Mouse (Mus musculus) cerebellum, postnatal 36 days (tissue): ENCODE results near the gene Pacsin2.
"Not testable (repeated sequence)": the region's sequence is repeated elsewhere in the genome, so short reads cannot be mapped to it uniquely, and the experiment has no call there.

Experiments
- DNase-seq, 2 experiments: peaks; one replicate each; pipeline ENCODE4 v3.0.0; 2021 to 2022; ENCODE audit warnings: mixed read lengths in 2 of 2

Pacsin2 gene

DNA sequence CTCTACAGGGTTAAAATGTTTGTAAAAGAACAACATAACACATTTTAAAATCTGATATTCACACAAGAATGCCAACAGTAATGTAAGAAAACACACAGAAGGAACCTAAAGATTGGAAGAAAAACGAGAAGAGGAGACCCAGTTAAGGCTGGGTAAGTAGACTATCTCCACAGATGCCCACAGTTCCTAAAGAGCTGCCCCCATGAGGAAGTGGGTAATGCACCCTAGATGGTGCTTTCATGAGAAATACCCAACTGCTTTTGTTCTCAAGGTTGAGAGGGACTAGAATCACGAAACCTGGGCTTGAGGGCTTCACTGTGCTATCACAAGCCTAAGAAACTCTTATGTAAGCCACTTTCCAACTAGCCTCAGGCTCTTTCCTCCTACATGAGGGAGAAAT lies 44.8 kb downstream of the Pacsin2 start:
- DNase-seq: no peak

DNA sequence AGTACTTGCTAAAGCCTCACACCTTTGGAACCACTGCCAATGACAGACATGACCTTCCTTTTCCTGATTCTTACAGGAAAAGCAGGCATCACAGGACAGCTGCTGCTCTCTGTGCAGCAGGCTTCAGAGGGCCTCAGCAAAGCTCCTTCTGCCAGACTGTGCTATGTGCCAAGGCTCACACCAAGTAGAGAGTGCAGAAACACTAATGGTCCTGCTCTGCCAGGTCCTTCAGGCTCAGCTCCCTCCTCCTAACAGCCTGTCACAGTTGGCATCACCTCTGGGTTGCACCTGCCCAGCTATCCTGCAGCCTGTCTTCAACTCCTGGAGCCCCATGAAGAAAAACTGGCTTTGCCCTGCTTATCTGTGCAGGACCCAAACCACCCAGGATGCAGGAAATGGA lies 45.7 kb downstream of the Pacsin2 start:
- DNase-seq: no peak

DNA sequence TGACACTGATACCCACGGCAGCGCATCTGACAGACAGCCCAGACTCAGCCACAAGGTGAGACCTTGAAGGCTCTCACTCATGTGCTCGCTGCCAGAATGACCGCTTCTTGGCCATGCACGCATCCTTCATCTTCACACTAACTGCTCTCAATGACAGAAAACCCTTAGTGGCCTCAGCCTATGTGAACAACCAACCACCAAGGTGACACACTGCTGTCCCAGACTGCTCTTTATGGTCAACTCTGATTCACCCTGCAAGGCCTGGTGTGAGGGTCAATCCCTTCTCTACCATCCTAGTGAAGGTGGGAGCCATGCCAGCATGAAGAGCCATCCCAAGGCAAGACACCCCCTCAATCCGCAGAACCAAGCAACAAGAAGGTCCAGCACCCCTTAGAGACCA lies 46.5 kb downstream of the Pacsin2 start:
- no peak for DNase-seq

DNA sequence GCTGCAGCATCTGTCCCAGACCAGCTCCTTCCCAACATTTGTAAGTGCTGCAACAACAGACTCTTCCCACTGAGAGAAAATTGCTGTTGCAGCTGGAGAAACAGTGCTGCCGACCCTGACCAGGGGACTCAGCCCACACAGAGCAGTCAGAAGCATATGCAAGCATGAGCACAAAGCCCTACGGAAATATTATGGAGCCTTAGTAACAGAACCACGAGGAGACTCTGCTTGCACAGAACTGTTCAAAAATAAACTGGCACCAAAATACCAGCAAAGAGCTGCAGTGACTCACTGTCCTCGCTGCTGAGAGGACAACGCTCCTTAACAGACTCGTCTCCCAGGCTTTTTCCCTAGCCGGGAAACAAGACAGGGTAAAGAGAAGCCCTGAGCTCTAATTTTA lies 47.0 kb downstream of the Pacsin2 start:
- DNase-seq: no peak

GRCm38 (mm10) chr15:83415391-83415790 lies 49.0 kb downstream of the Pacsin2 start:
- no peak for DNase-seq

- no peak for DNase-seq
Observed at GRCm38 (mm10) chr15:83411616-83412015, 52.8 kb downstream of the Pacsin2 start.

- DNase-seq: no peak
Observed at GRCm38 (mm10) chr15:83410735-83411134, 53.7 kb downstream of the Pacsin2 start.

GRCm38 (mm10) chr15:83410270-83410669 lies 54.1 kb downstream of the Pacsin2 start:
- DNase-seq: no peak

GRCm38 (mm10) chr15:83408692-83409442 lies 55.5 kb downstream of the Pacsin2 start:
- no peak for DNase-seq

- no peak for DNase-seq
Observed at GRCm38 (mm10) chr15:83408216-83408615, 56.2 kb downstream of the Pacsin2 start.

GRCm38 (mm10) chr15:83407502-83407901 lies 56.9 kb downstream of the Pacsin2 start:
- DNase-seq: no peak

DNA sequence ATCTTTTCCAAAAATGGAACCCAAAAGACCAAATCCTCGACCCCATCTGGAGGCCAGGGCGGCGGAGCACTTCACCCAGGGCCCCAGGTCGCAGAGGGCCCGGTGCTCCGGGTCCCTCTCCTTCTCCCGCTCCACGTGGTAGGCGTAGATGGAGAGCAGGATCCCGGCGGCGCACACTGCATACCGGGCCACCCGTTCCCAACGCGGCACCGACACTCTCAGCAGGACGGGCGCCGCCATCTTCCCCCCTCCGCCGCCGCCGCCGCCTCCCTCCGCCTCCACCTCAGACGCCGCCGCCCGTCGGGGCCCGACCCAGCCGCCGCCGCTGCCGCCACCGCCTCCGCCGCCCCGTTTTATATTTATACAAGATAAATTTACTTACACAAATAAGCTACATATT lies 58.5 kb downstream of the Pacsin2 start:
- DNase-seq: not testable (repeated sequence)

- no peak for DNase-seq
Observed at GRCm38 (mm10) chr15:83404008-83404407, 60.4 kb downstream of the Pacsin2 start.

GRCm38 (mm10) chr15:83403016-83403415 lies 61.4 kb downstream of the Pacsin2 start:
- no peak for DNase-seq

- no peak for DNase-seq
Observed at GRCm38 (mm10) chr15:83392722-83393121, 71.7 kb downstream of the Pacsin2 start.

- DNase-seq: no peak
Observed at GRCm38 (mm10) chr15:83387911-83388310, 76.5 kb downstream of the Pacsin2 start.

DNA sequence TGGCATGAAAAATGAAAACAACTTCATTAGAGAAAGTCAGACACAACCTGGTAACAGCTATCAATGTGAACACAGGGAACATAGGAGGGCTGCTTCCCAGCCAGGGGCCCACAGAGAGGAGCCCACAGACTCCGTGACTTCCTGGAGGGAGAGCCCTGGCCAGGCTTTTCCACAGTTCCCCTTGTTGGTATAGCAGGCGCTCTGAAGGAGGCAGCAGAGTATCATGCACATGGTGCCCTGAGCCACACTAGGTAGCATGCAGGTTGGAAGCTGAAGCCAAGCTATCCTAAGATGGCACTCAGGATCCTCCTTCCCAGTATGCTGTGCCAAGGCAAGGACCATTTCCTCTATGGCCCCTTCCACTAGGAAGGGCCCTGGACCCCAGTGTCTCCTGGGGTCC lies 80.8 kb downstream of the Pacsin2 start:
- DNase-seq: no peak

GRCm38 (mm10) chr15:83383136-83383535 lies 81.3 kb downstream of the Pacsin2 start:
- DNase-seq: no peak

GRCm38 (mm10) chr15:83382467-83382866 lies 81.9 kb downstream of the Pacsin2 start:
- no peak for DNase-seq

GRCm38 (mm10) chr15:83377153-83377552 lies 87.3 kb downstream of the Pacsin2 start:
- DNase-seq: no peak

DNA sequence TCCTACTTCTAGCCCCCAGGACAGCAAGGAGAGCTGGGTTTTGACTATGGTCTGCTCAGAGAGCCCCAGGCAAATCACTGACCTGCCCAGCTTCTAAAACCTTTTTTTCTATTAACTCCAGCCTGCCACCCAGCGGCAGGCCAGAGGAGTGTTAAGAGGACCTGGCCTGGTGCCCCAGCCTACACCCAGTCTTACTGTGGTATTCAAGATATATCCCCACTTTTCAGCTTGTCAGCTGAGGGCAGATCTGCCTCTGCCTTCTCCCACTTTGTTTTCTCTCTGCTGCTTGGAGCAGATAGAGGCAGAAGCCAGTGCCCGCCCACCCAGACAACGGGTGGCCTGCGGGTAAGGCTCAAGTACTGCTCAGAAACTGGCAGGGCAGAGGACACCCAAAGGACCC lies 89.3 kb downstream of the Pacsin2 start:
- peak; percentile 43 for DNase-seq

DNA sequence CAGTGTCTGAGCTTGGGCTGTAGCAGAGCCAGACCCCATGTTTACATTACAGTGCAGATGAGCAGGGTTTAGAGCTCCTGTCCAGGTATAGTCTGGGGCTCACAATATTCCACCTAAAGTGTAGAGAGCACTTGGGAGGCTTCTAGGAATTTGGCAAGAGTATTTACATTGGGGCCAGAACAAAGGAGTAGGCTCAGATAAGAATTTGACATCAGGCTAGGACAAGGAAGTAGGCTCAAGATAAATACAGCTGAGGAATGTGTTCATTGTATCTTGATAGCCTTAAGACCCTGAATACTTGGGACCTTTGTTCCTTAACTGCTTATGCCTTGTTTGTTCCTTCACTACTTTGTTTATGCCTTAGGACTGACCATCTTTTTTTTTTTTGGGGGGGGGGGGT lies 90.3 kb downstream of the Pacsin2 start:
- no peak for DNase-seq

- DNase-seq: not testable (repeated sequence)
Observed at GRCm38 (mm10) chr15:83368702-83369101, 95.7 kb downstream of the Pacsin2 start.

- DNase-seq: no peak
Observed at GRCm38 (mm10) chr15:83368261-83368660, 96.1 kb downstream of the Pacsin2 start.

DNA sequence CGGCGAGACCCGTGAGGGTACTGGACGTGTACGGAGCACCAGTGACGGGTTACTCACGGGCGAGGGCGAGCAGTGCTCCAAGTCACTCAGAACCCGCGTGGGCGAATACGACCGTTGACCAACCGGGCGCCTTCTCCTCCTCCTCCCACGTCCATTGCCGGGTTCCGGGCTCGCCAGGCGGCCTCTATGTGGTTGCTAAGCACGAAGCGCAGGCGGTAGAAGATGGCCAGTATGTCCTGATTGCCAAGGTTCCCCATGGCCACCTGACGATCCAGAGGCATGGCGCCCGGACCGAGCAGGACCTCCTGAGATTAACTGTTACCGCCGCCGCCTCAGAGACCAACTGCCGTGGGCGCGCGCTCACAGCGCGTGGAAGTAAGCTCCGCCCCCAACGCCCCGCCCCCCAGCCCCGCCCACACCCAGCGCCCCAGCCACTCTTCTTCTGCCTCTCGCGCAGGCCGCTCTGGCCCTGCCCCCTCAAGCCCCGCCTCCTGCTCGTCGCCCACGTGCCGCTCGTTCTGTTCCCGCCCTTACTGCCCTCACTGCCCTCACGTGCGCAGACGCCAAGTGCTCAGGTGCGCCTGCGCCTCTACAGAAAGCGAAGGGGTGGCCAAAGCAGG lies 97.4 kb downstream of the Pacsin2 start:
- DNase-seq: peak; percentile 28 to 61
